In the genomic region with DNA sequence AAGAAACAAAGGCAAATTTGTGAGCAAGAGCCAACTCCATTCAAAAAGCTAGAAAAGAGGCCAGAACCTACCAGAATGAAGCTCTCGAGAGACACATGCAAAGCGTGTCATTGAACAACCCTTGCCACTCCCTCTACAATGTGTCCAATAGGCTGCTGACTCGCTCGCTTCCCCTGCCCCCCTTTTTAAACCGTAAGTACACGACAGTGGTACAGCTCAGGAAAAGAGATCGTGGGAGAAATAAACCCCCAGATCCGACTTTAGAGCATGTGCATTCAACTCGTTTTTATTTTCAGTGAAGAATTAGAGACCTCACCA, we compare ENCODE assay signal across 10 mouse cellular contexts.
DNase-seq lines count a peak whose midpoint lies in the region; ATAC-seq and TF ChIP-seq lines count a peak whose summit lies in the region.
"Had no signal": no experiment of that assay in that cellular context is flagged by ENCODE, and none has a peak within 500 bp of the region (broad histone marks: within the 10 kb centered on the region; RNA-seq: fewer than 3 reads in every experiment).

No protein-coding gene starts in this region.

- H3K36me3 ChIP-seq in embryonic facial prominence, embryonic 11.5 days (replicated peaks; ENCODE audit: control insufficient read depth, insufficient read depth, low read depth, low read length), result no peaks in the 10 kb centered on the region
- H3K36me3 ChIP-seq in intestine, embryonic 15.5 days, result no peaks in the 10 kb centered on the region
- H3K36me3 ChIP-seq in midbrain, postnatal 0 days (ENCODE audit: insufficient read depth, low read length), result no peaks in the 10 kb centered on the region

- no peak overlapping the region for H3K4me3 ChIP-seq in embryonic facial prominence, embryonic 11.5 days (ENCODE audit: low read depth, low read length)
- no peak overlapping the region for H3K4me3 ChIP-seq in intestine, embryonic 15.5 days (replicated peaks)
- H3K4me3 ChIP-seq in midbrain, postnatal 0 days (ENCODE audit: low read depth, low read length), result peak overlapping the region; percentile 7; the same call in 1 of the 2 replicates
- H3K4me3 ChIP-seq: megakaryocyte, embryonic 14.5 days had no signal

- 60% methylated on average over 9 of the region's 9 CpGs for WGBS in embryonic facial prominence, embryonic 11.5 days
- 34% methylated on average over 9 of the region's 9 CpGs for WGBS in intestine, embryonic 15.5 days
- 13% methylated on average over 9 of the region's 9 CpGs for WGBS in midbrain, postnatal 0 days

- no peaks in the 10 kb centered on the region for H3K9me3 ChIP-seq in embryonic facial prominence, embryonic 11.5 days (replicated peaks; ENCODE audit: control insufficient read depth, low read length)
- no peaks in the 10 kb centered on the region for H3K9me3 ChIP-seq in intestine, embryonic 15.5 days
- no peaks in the 10 kb centered on the region for H3K9me3 ChIP-seq in midbrain, postnatal 0 days (ENCODE audit: low read length)
- H3K9me3 ChIP-seq: megakaryocyte, embryonic 14.5 days had no signal

- no peak overlapping the region for H3K27ac ChIP-seq in embryonic facial prominence, embryonic 11.5 days (replicated peaks; ENCODE audit: low read depth, low read length)
- H3K27ac ChIP-seq in intestine, embryonic 15.5 days, result no peak overlapping the region
- no peak overlapping the region for H3K27ac ChIP-seq in midbrain, postnatal 0 days (ENCODE audit: low read depth, low read length)

- no peaks in the 10 kb centered on the region for H3K4me1 ChIP-seq in embryonic facial prominence, embryonic 11.5 days (ENCODE audit: control insufficient read depth, insufficient read depth, low read length)
- no peaks in the 10 kb centered on the region for H3K4me1 ChIP-seq in intestine, embryonic 15.5 days (replicated peaks)
- 0 out of 2 replicates have a peak, but pooled peaks cover 2% of the 10 kb centered on the region for H3K4me1 ChIP-seq in midbrain, postnatal 0 days (ENCODE audit: insufficient read depth, low read length)
- H3K4me1 ChIP-seq: megakaryocyte, embryonic 14.5 days had no signal

- H3K4me2 ChIP-seq in embryonic facial prominence, embryonic 11.5 days (ENCODE audit: low read depth, low read length), result no peak overlapping the region
- peak overlapping the region; percentile 41 for H3K4me2 ChIP-seq in intestine, embryonic 15.5 days (replicated peaks)
- peak overlapping the region; percentile 46 for H3K4me2 ChIP-seq in midbrain, postnatal 0 days (ENCODE audit: low read depth, low read length, poor library complexity, severe bottlenecking)

- H3K9ac ChIP-seq in embryonic facial prominence, embryonic 11.5 days (replicated peaks; ENCODE audit: low read length), result no peak overlapping the region
- no peak overlapping the region for H3K9ac ChIP-seq in intestine, embryonic 15.5 days
- no peak overlapping the region for H3K9ac ChIP-seq in midbrain, postnatal 0 days (replicated peaks; ENCODE audit: low read length, poor library complexity, severe bottlenecking)

- no peaks in the 10 kb centered on the region for H3K27me3 ChIP-seq in embryonic facial prominence, embryonic 11.5 days (ENCODE audit: control insufficient read depth, insufficient read depth, low read length)
- H3K27me3 ChIP-seq in intestine, embryonic 15.5 days (replicated peaks), result no peaks in the 10 kb centered on the region
- H3K27me3 ChIP-seq in midbrain, postnatal 0 days (ENCODE audit: insufficient read depth, low read length), result 0 out of 2 replicates have a peak, but pooled peaks cover 5% of the 10 kb centered on the region
- H3K27me3 ChIP-seq: megakaryocyte, embryonic 14.5 days had no signal

- no peak for TF ChIP-seq CTCF in midbrain, postnatal 0 days (IDR thresholded peaks at IDR 0.05)

- peak; percentile 88 for ATAC-seq in frontal cortex, adult (ENCODE audit: low TSS enrichment)
- ATAC-seq in embryonic facial prominence, embryonic 11.5 days (replicated peaks; ENCODE audit: insufficient number of reproducible peaks, low FRiP score, low TSS enrichment, low read depth), result peak; percentile 72
- ATAC-seq in intestine, embryonic 15.5 days, result peak; percentile 84
- ATAC-seq in midbrain, postnatal 0 days (ENCODE audit: low FRiP score), result peak; percentile 88
- ATAC-seq in megakaryocyte progenitor cell, adult 5-6 weeks (replicated peaks; ENCODE audit: poor library complexity), result no peak

- no peak for DNase-seq in frontal cortex, postnatal 25 days (ENCODE audit: low spot score in 2 of 2)
- peak; percentile 29 for DNase-seq in embryonic facial prominence, embryonic 11.5 days (ENCODE audit: low spot score)
- DNase-seq in midbrain, postnatal 0 days (ENCODE audit: low spot score), result peak; percentile 83
- DNase-seq in urinary bladder, postnatal 4 days (ENCODE audit: low spot score in 2 of 2), result no peak
- DNase-seq in T-cell, adult 2 months (ENCODE audit: low spot score), result no peak
- DNase-seq: adrenal gland, postnatal 25 days had no signal

Comparison
In these comparisons a context has a peak if more than half of its experiments do, and no peak if none do; other contexts are left out.
1. DNase-seq: peak in embryonic facial prominence, embryonic 11.5 days (single experiment) and midbrain, postnatal 0 days (single experiment); none in frontal cortex, postnatal 25 days (0 of 2), urinary bladder, postnatal 4 days (0 of 2) and T-cell, adult 2 months (single experiment).